ENCODE assay signal across 29 mouse cellular contexts in the genomic region with DNA sequence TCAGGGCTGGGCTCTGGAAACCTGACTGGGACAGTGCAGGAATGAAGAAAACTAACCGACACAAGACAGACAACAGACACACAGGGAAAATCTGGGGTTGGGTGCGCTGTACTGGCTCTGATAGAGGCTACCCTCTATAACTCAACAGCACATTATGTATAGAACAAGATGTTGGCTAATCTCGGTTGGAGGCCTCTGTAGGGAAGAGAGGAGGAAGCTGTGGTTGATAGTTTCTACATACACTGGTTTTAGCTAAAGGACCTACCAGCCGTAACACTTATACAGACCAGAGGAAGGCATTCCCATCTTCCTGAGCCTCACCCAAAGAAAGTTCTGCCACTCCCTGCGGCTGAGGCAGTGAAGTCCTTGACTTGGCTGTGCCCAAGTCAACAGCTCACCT. TPM values are rescaled to one million over a fixed set of nuclear protein-coding genes. Genes with fewer than 3 reads are reported as not detected.
DNase-seq lines count a peak whose midpoint lies in the region; ATAC-seq and TF ChIP-seq lines count a peak whose summit lies in the region.
"Had no signal": no experiment of that assay in that cellular context is flagged by ENCODE, and none has a peak within 500 bp of the region (broad histone marks: within the 10 kb centered on the region; RNA-seq: fewer than 3 reads in every experiment).

No protein-coding gene starts in this region.

- no peak for DNase-seq in liver, postnatal 0 days
- DNase-seq in naive thymus-derived CD4-positive, alpha-beta T cell, adult 2 months (ENCODE audit: low read depth): peak; percentile 9
- DNase-seq in frontal cortex, postnatal 14 days (ENCODE audit: low spot score in 2 of 2): no peak
- no peak for DNase-seq in cerebellum, postnatal 10 days
- DNase-seq in thymus, postnatal 14 days: no peak
- DNase-seq: adrenal gland, adult 2 months; adrenal gland, postnatal 25 days; cerebellum, adult 11 months; cerebellum, adult 8-10 months; cerebellum, postnatal 25 days; gastrocnemius, adult 2 months; gastrocnemius, postnatal 25 days; heart, adult 18-20 months; heart, postnatal 14 days had no signal

- H3K4me1 ChIP-seq in liver, postnatal 0 days (ENCODE audit: insufficient read depth): no peaks in the 10 kb centered on the region
- no peaks in the 10 kb centered on the region for H3K4me1 ChIP-seq in liver, embryonic 12.5 days
- H3K4me1 ChIP-seq: embryonic facial prominence, embryonic 13.5 days; heart, embryonic 10.5 days; heart, embryonic 15.5 days; hindbrain, embryonic 13.5 days had no signal

- H3K27me3 ChIP-seq in liver, postnatal 0 days (ENCODE audit: insufficient read depth, low read length): no peaks in the 10 kb centered on the region
- 0 out of 2 replicates have a peak, but pooled peaks cover 11% of the 10 kb centered on the region for H3K27me3 ChIP-seq in liver, embryonic 12.5 days (replicated peaks)
- H3K27me3 ChIP-seq: CH12.LX; embryonic facial prominence, embryonic 13.5 days; forebrain, embryonic 12.5 days; heart, embryonic 15.5 days; Patski had no signal

- peaks cover 13% of the 10 kb centered on the region; the same call in 1 of the 2 replicates for H3K79me2 ChIP-seq in macrophage (ENCODE audit: inconsistent target)

- TF ChIP-seq EP300 in liver, postnatal 0 days (IDR thresholded peaks at IDR 0.05; ENCODE audit: low read depth): no peak

- peak overlapping the region; percentile 55; the same call in 1 of the 2 replicates for H3K27ac ChIP-seq in liver, postnatal 0 days (ENCODE audit: low read depth)
- no peak overlapping the region for H3K27ac ChIP-seq in liver, embryonic 12.5 days
- H3K27ac ChIP-seq in macrophage: peak overlapping the region; percentile 99
- H3K27ac ChIP-seq: embryonic facial prominence, embryonic 13.5 days; forebrain, embryonic 12.5 days; gastrocnemius, adult 2 months; heart, embryonic 10.5 days; heart, embryonic 15.5 days; hindbrain, embryonic 13.5 days; hindbrain, postnatal 0 days had no signal

- H3K36me3 ChIP-seq in liver, postnatal 0 days (replicated peaks; ENCODE audit: insufficient read depth, low read length): no peaks in the 10 kb centered on the region
- no peaks in the 10 kb centered on the region for H3K36me3 ChIP-seq in liver, embryonic 12.5 days
- no peaks in the 10 kb centered on the region for H3K36me3 ChIP-seq in macrophage (ENCODE audit: inconsistent target)
- H3K36me3 ChIP-seq: embryonic facial prominence, embryonic 13.5 days; forebrain, embryonic 12.5 days; heart, embryonic 10.5 days; heart, embryonic 15.5 days; hindbrain, embryonic 13.5 days had no signal

- no peak overlapping the region for H3K9ac ChIP-seq in liver, postnatal 0 days (replicated peaks)
- H3K9ac ChIP-seq in liver, embryonic 12.5 days: no peak overlapping the region
- H3K9ac ChIP-seq: embryonic facial prominence, embryonic 13.5 days; forebrain, embryonic 12.5 days; heart, embryonic 15.5 days; hindbrain, embryonic 13.5 days had no signal

- H3K9me3 ChIP-seq in liver, postnatal 0 days (ENCODE audit: low read length): no peaks in the 10 kb centered on the region
- H3K9me3 ChIP-seq in liver, embryonic 12.5 days (replicated peaks): no peaks in the 10 kb centered on the region
- H3K9me3 ChIP-seq: embryonic facial prominence, embryonic 13.5 days; forebrain, embryonic 12.5 days; heart, embryonic 10.5 days; heart, embryonic 15.5 days; hindbrain, embryonic 13.5 days had no signal

- no peak overlapping the region for H3K4me2 ChIP-seq in liver, postnatal 0 days (ENCODE audit: low read depth, low read length)
- H3K4me2 ChIP-seq in liver, embryonic 12.5 days: no peak overlapping the region
- H3K4me2 ChIP-seq: embryonic facial prominence, embryonic 13.5 days; forebrain, embryonic 12.5 days; heart, embryonic 15.5 days; hindbrain, embryonic 13.5 days had no signal

- peak; percentile 40; the same call in 1 of the 2 replicates for ATAC-seq in liver, postnatal 0 days
- ATAC-seq in liver, embryonic 12.5 days: no peak
- ATAC-seq: activated CD4-positive, CD25-positive, alpha-beta regulatory T cell, adult 4 months; forebrain, embryonic 16.5 days; hindbrain, postnatal 0 days; Patski had no signal

- TF ChIP-seq CTCF in liver, postnatal 0 days (IDR thresholded peaks at IDR 0.05; ENCODE audit: low read depth): no peak

- WGBS in liver, postnatal 0 days (ENCODE audit: insufficient replicate concordance): 37% methylated on average over 5 of the region's 5 CpGs
- 34% methylated on average over 5 of the region's 5 CpGs for WGBS in liver, embryonic 12.5 days (ENCODE audit: insufficient replicate concordance)
- 15% methylated on average over 5 of the region's 5 CpGs for WGBS in macrophage (ENCODE audit: missing documents)

- no peak overlapping the region for H3K4me3 ChIP-seq in liver, postnatal 0 days (ENCODE audit: low read depth, low read length)
- no peak overlapping the region for H3K4me3 ChIP-seq in liver, embryonic 12.5 days
- H3K4me3 ChIP-seq in macrophage (ENCODE audit: inconsistent target): no peak overlapping the region
- H3K4me3 ChIP-seq: embryonic facial prominence, embryonic 13.5 days; forebrain, embryonic 12.5 days; gastrocnemius, adult 2 months; heart, embryonic 10.5 days; heart, embryonic 15.5 days; hindbrain, embryonic 13.5 days had no signal

RNA-seq across cellular contexts. Expression of gene Gpnmb, which starts 9.8 kb away (rescaled TPM):
- polyA plus RNA-seq in liver, postnatal 0 days (2015; fragmentation: Nextera tagmentation; extraction: Ambion mirVana): 0.52 and 0.53 TPM in 2 replicates
- polyA plus RNA-seq in liver, embryonic 12.5 days (2016; fragmentation: Nextera tagmentation; extraction: Ambion mirVana): 0.17 and 0.36 TPM in 2 replicates
- 1,000 to 10,000 TPM; 1,267 to 6,629 (median 3,617) TPM for total RNA-seq in macrophage (2018; cell fraction: chromatin; rRNA removed)
- over 10,000 TPM in 5 of 26 experiments, 1,000 to 10,000 TPM in 21; 4,123 to 12,103 (median 7,089) TPM for total RNA-seq in macrophage (2018; cell fraction: cytosol; rRNA removed)
- total RNA-seq in macrophage (2018; cell fraction: nucleus; rRNA removed): over 10,000 TPM in 11 of 26 experiments, 1,000 to 10,000 TPM in 15; 3,188 to 14,258 (median 7,841) TPM
- 10,016 to 46,211 TPM (median 10,775 TPM) in 3 replicates for polyA plus RNA-seq in macrophage (2018)
- total RNA-seq: CH12.LX; hematopoietic stem cell, adult 5-6 weeks had no signal

RNA-seq across cellular contexts. Expression of gene Svs1, which starts 39.8 kb away (rescaled TPM):
- not detected in 2 replicates for polyA plus RNA-seq in liver, postnatal 0 days (2015; fragmentation: Nextera tagmentation; extraction: Ambion mirVana)
- not detected in 2 replicates for polyA plus RNA-seq in liver, embryonic 12.5 days (2016; fragmentation: Nextera tagmentation; extraction: Ambion mirVana)
- not detected for total RNA-seq in macrophage (2018; cell fraction: chromatin; rRNA removed)
- total RNA-seq in macrophage (2018; cell fraction: cytosol; rRNA removed): not detected
- not detected for total RNA-seq in macrophage (2018; cell fraction: nucleus; rRNA removed)
- not detected in 3 replicates for polyA plus RNA-seq in macrophage (2018)
- total RNA-seq: adrenal gland, adult 2 months; CH12.LX; gastrocnemius, adult 2 months; gastrocnemius, postnatal 25 days; heart, adult 18-20 months; heart, postnatal 14 days; hematopoietic stem cell, adult 5-6 weeks; hindbrain, postnatal 0 days had no signal
- polyA plus RNA-seq: activated CD4-positive, CD25-positive, alpha-beta regulatory T cell, adult 4 months; adrenal gland, adult 2 months; brain, embryonic 14.5 days; embryonic facial prominence, embryonic 13.5 days; forebrain, embryonic 12.5 days; forebrain, embryonic 16.5 days; frontal cortex, adult 2 months; heart, embryonic 10.5 days; heart, embryonic 15.5 days; hindbrain, embryonic 13.5 days; hindbrain, postnatal 0 days; Patski had no signal

RNA-seq across cellular contexts. Expression of gene Malsu1, which starts 47.1 kb away (rescaled TPM):
- 54.5 and 55.5 TPM in 2 replicates for polyA plus RNA-seq in liver, postnatal 0 days (2015; fragmentation: Nextera tagmentation; extraction: Ambion mirVana)
- polyA plus RNA-seq in liver, embryonic 12.5 days (2016; fragmentation: Nextera tagmentation; extraction: Ambion mirVana): 47.9 and 52.9 TPM in 2 replicates
- 100 to 1,000 TPM in 18 of 26 experiments, 10 to 100 TPM in 8; 57.4 to 282 (median 136) TPM for total RNA-seq in macrophage (2018; cell fraction: chromatin; rRNA removed)
- total RNA-seq in macrophage (2018; cell fraction: cytosol; rRNA removed): 10 to 100 TPM in 6 of 26 experiments, 1 to 10 TPM in 20; 3.7 to 18.0 (median 7.4) TPM
- 100 to 1,000 TPM in 6 of 26 experiments, 10 to 100 TPM in 20; 28.0 to 161 (median 73.3) TPM for total RNA-seq in macrophage (2018; cell fraction: nucleus; rRNA removed)
- 5.1 to 8.2 TPM (median 5.4 TPM) in 3 replicates for polyA plus RNA-seq in macrophage (2018)

RNA-seq across cellular contexts. Expression of gene Doxl2, which starts 51.7 kb away (rescaled TPM):
- not detected in 2 replicates for polyA plus RNA-seq in liver, postnatal 0 days (2015; fragmentation: Nextera tagmentation; extraction: Ambion mirVana)
- not detected in 2 replicates for polyA plus RNA-seq in liver, embryonic 12.5 days (2016; fragmentation: Nextera tagmentation; extraction: Ambion mirVana)
- not detected for total RNA-seq in macrophage (2018; cell fraction: chromatin; rRNA removed)
- total RNA-seq in macrophage (2018; cell fraction: cytosol; rRNA removed): not detected
- total RNA-seq in macrophage (2018; cell fraction: nucleus; rRNA removed): not detected
- not detected in 3 replicates for polyA plus RNA-seq in macrophage (2018)
- total RNA-seq: adrenal gland, adult 2 months; adrenal gland, postnatal 25 days; CH12.LX; gastrocnemius, adult 2 months; gastrocnemius, postnatal 25 days; heart, adult 18-20 months; heart, postnatal 14 days; hematopoietic stem cell, adult 5-6 weeks; hindbrain, postnatal 0 days had no signal
- polyA plus RNA-seq: adrenal gland, adult 2 months; brain, embryonic 14.5 days; embryonic facial prominence, embryonic 13.5 days; forebrain, embryonic 12.5 days; forebrain, embryonic 16.5 days; frontal cortex, adult 2 months; heart, embryonic 10.5 days; heart, embryonic 15.5 days; hindbrain, embryonic 13.5 days; hindbrain, postnatal 0 days; Patski had no signal

Comparison
In these comparisons a context has a peak if more than half of its experiments do, and no peak if none do; other contexts are left out.
1. RNA of gene Gpnmb, which starts 9.8 kb away (polyA plus RNA-seq): 10,016 to 46,211 TPM in macrophage; 0.52 to 0.53 TPM in liver, postnatal 0 days and 0.17 to 0.36 TPM in liver, embryonic 12.5 days; every median in the first group is over 1,000 times any median in the second.